Mouse (Mus musculus) kidney, adult 2 months (tissue): ENCODE data around the gene Gm11554. TPM values are rescaled to one million over a fixed set of nuclear protein-coding genes. Genes with fewer than 3 reads are reported as not detected.
"Not testable (repeated sequence)": the region's sequence is repeated elsewhere in the genome, so short reads cannot be mapped to it uniquely, and the experiment has no call there.

Experiments used
- DNase-seq: peaks from one replicate; pipeline ENCODE4 v3.0.0; 2021
- H3K27ac ChIP-seq: fragments of 200-500 bp; 2 replicates; pipeline ENCODE4 v1.5.1; 2012; ENCODE audit warnings: low read depth, low read length, control low read depth, inconsistent platforms; ENCODE audit not compliant: insufficient read depth
- H3K27me3 ChIP-seq: fragments of 200-500 bp; replicated peaks from 2 replicates; pipeline ENCODE4 v1.6.1; 2012; ENCODE audit warnings: mild to moderate bottlenecking, moderate library complexity, low read length, inconsistent platforms; ENCODE audit not compliant: control insufficient read depth, insufficient read depth
- H3K36me3 ChIP-seq: fragments of 200-500 bp; 2 replicates; pipeline ENCODE4 v1.6.1; 2012; ENCODE audit warnings: mild to moderate bottlenecking, moderate library complexity, low read length, inconsistent platforms; ENCODE audit not compliant: control insufficient read depth, insufficient read depth
- H3K4me1 ChIP-seq: fragments of 200-500 bp; 2 replicates; pipeline ENCODE4 v1.6.1; 2011; ENCODE audit warnings: low read length; ENCODE audit not compliant: control insufficient read depth, insufficient read depth
- H3K4me3 ChIP-seq: fragments of 200-500 bp; 2 replicates; pipeline ENCODE4 v1.5.1; 2011; ENCODE audit warnings: mild to moderate bottlenecking, low read depth, low read length, control low read depth; ENCODE audit not compliant: insufficient read depth
- CTCF ChIP-seq: fragments of 200-500 bp; conservative IDR thresholded peaks from 2 replicates; pipeline ENCODE4 v1.5.1; 2011; ENCODE audit warnings: low read depth, mild to moderate bottlenecking, control low read depth, low read length, moderate library complexity, mixed read lengths; ENCODE audit not compliant: insufficient read depth, insufficient read length
- POLR2A ChIP-seq: fragments of 200-500 bp; IDR thresholded peaks from one replicate; pipeline ENCODE4 v1.6.1; 2011; ENCODE audit warnings: low read depth, low read length, control low read depth
- WGBS: fragments of 180-500 bp; shearing (Covaris S2); methylation state at CpG from one replicate; pipeline ENCODE4 v1.1.7; 2018; 5-methylcytosine and 5-hydroxymethylcytosine counted together
- polyA plus RNA-seq: library from polyadenylated mRNA; depleted of rRNA; stranded (reverse); fragments of >200 nt; gene quantifications from 2 replicates; pipeline ENCODE4 v1.2.3, GENCODE M21; 2012; rRNA removed

Gm11554 gene
- polyA plus RNA-seq, result not detected in 2 replicates

- H3K36me3 ChIP-seq, H3K27me3 ChIP-seq: not testable (repeated sequence)
These were observed at the start of gene Gm11554 for GRCm38 (mm10) chr11:99804346-99804745. TSS of gene Gm11554 (minus strand) at chr11:99804446.

DNA sequence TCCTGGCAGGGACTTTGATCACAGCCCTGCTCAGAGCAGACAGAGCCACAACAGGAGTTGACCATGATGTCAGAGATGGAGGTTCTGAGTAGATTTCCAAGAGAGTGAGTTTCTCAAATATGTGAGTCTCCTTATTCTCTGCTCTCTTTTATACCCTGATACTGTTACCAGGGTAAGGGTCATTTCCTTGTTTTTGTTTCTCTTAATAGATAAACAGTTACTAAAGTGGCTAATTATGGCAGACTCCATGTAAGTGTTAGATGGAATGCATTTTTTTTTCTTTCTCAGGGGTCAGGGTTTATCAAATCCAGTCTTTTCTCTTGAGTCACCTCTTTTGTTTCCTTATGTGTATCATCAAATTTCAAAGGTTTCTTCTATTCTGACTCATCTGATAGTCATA is 47.3 kb upstream of the Gm11554 start, which contains the start of gene Krtap4-16:
TSS of gene Krtap4-16 (minus strand) at position 101 of the 400 bp plus-strand sequence.
- H3K27ac ChIP-seq, result no peak within 1 kb of the TSS
- no peaks in the 10 kb centered on the region for H3K4me1 ChIP-seq
- H3K4me3 ChIP-seq, result no peak within 1 kb of the TSS
- DNase-seq, result no peak
- H3K27me3 ChIP-seq, result 0 out of 2 replicates have a peak, but pooled peaks cover 1% of the 10 kb centered on the region
- TF ChIP-seq POLR2A (no peak), CTCF (no peak)
- H3K36me3 ChIP-seq, result no peaks in the 10 kb centered on the region

More at GRCm38 (mm10) chr11:99804346-99804745, at the start of gene Gm11554:
- not testable (repeated sequence) for DNase-seq, H3K4me1 ChIP-seq, H3K27ac ChIP-seq, H3K4me3 ChIP-seq
- WGBS, result no CpG with 5 or more reads among the region's 1 CpGs

GRCm38 (mm10) chr11:99846746-99847145 is 42.5 kb upstream of the Gm11554 start:
- no peak for DNase-seq
- Histone ChIP-seq H3K27ac (no peak overlapping the region), H3K4me3 (no peak overlapping the region), H3K36me3 (no peaks in the 10 kb centered on the region), H3K27me3 (no peaks in the 10 kb centered on the region), H3K4me1 (no peaks in the 10 kb centered on the region)
- 90% methylated on average over 2 of the region's 2 CpGs for WGBS
- TF ChIP-seq POLR2A, result no peak
- TF ChIP-seq CTCF, result no peak

- H3K36me3 ChIP-seq, result no peaks in the 10 kb centered on the region
- no peak for TF ChIP-seq POLR2A
- no peak for TF ChIP-seq CTCF
- WGBS, result 29% methylated on average over 1 of the region's 1 CpGs
- no peak for DNase-seq
- no peak overlapping the region for H3K4me3 ChIP-seq
- H3K4me1 ChIP-seq, result no peaks in the 10 kb centered on the region
- no peak overlapping the region for H3K27ac ChIP-seq
- no peaks in the 10 kb centered on the region for H3K27me3 ChIP-seq
These were observed 37.9 kb upstream of the Gm11554 start for GRCm38 (mm10) chr11:99842185-99842584.

- WGBS, result 73% methylated on average over 1 of the region's 1 CpGs
- no peak within 1 kb of the TSS for H3K4me3 ChIP-seq
- TF ChIP-seq CTCF, result no peak
- no peak for TF ChIP-seq POLR2A
- no peaks in the 10 kb centered on the region for H3K4me1 ChIP-seq
- H3K27me3 ChIP-seq, result no peaks in the 10 kb centered on the region
- H3K27ac ChIP-seq, result no peak within 1 kb of the TSS
- no peaks in the 10 kb centered on the region for H3K36me3 ChIP-seq
- no peak for DNase-seq
These were observed 33.7 kb upstream of the Gm11554 start, which contains the start of gene 2300003K06Rik for GRCm38 (mm10) chr11:99837966-99838365. TSS of gene 2300003K06Rik (minus strand) at chr11:99838066.

GRCm38 (mm10) chr11:99815566-99815965 is 11.3 kb upstream of the Gm11554 start, which contains the start of gene Gm11564:
TSS of gene Gm11564 (minus strand) at chr11:99815666.
- 71% methylated on average over 2 of the region's 2 CpGs for WGBS
- not testable (repeated sequence) for DNase-seq, H3K36me3 ChIP-seq, H3K4me3 ChIP-seq, H3K27me3 ChIP-seq, H3K27ac ChIP-seq, H3K4me1 ChIP-seq

DNA sequence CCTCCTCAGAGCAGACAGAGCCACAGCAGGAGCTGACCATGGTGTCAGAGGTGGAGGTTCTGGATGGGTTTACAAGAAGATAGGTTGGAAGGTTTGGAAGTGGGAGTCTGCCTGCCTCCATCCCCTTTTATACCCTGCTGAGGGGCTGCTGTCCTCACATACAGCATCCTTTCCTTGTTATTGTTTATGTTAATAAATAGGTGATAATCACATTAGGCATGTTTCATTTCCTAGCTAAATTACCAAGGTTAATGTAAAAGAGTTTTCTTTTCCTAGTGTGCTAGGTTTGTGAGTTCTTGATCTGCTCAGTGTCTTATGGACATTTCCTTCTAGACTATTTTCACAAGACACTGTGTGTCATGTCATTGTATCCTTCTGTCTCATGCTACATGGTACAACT is 5.5 kb upstream of the Gm11554 start, which contains the start of gene Krtap4-13:
TSS of gene Krtap4-13 (minus strand) at position 101 of the 400 bp plus-strand sequence.
- not testable (repeated sequence) for H3K27ac ChIP-seq, H3K4me3 ChIP-seq, H3K36me3 ChIP-seq, H3K4me1 ChIP-seq, DNase-seq, H3K27me3 ChIP-seq

- not testable (repeated sequence) for H3K27me3 ChIP-seq, H3K4me3 ChIP-seq, DNase-seq, H3K27ac ChIP-seq, H3K36me3 ChIP-seq, H3K4me1 ChIP-seq
- WGBS, result no CpG with 5 or more reads among the region's 1 CpGs
These were observed 5.4 kb downstream of the Gm11554 start, which contains the start of gene Gm11569 for GRCm38 (mm10) chr11:99798832-99799231. TSS of gene Gm11569 (minus strand) at chr11:99798932.
